Mouse (Mus musculus) gastrocnemius, postnatal 25 days (tissue): ENCODE data around the gene Emx2. TPM values are rescaled to one million over a fixed set of nuclear protein-coding genes. Genes with fewer than 3 reads are reported as not detected.

Experiments used
- total RNA-seq, 2 experiments: library from RNA; stranded (reverse); gene quantifications; 1 replicate in 1 of 2; 2 replicates in 1 of 2; pipeline ENCODE4 v1.2.3; 2021

Gene Emx2
- total RNA-seq, 2 experiments from 2014 or later = 1.4 TPM

Other genes starting within 250 kb of the Emx2 start
- gene Kcnk18, start 239.2 kb upstream of the Emx2 start, total RNA-seq = not detected
- gene Slc18a2, start 197.5 kb upstream of the Emx2 start, total RNA-seq = under 1 TPM; 0.13 to 0.15 TPM
- 100 to 1,000 TPM; 272 to 318 TPM for gene Rps12-ps3, start 136.1 kb upstream of the Emx2 start, total RNA-seq
- gene Pdzd8, start 112.6 kb upstream of the Emx2 start, total RNA-seq = 10 to 100 TPM; 12.2 to 12.7 TPM